Mouse (Mus musculus) effector memory CD4-positive, alpha-beta T cell, adult 5 months (primary cell): ENCODE results near the gene Gm17622. TPM values are rescaled to one million over a fixed set of nuclear protein-coding genes. Genes with fewer than 3 reads are reported as not detected.

Experiments used
- polyA plus RNA-seq: library from polyadenylated mRNA; unstranded; fragments of 100-300 nt; shearing (Covaris generic); gene quantifications from one replicate; pipeline ENCODE4 v1.2.1, GENCODE M21; 2017

The Gm17622 gene
- not detected for polyA plus RNA-seq

DNA sequence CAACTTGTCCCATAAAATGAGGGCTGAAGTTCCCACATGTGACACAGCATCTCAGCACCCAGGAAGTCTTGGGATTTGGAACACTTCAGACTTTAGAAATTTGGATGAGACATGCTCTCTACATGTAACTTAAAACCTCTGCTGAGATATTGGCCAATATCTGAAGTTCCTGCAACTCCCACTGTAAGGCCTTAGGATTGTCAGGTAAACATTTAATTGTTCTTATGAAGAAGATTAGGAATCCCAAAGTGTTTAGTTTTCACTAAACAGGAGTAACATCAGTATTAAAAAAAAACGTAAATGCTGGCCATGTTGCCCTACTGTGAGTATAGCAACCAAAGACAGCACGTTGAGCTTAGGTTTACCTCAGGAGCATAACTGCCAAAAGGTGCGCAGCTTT lies at the start of gene Gm17622:
TSS of gene Gm17622 (plus strand) at position 301 of the 400 bp plus-strand sequence.

DNA sequence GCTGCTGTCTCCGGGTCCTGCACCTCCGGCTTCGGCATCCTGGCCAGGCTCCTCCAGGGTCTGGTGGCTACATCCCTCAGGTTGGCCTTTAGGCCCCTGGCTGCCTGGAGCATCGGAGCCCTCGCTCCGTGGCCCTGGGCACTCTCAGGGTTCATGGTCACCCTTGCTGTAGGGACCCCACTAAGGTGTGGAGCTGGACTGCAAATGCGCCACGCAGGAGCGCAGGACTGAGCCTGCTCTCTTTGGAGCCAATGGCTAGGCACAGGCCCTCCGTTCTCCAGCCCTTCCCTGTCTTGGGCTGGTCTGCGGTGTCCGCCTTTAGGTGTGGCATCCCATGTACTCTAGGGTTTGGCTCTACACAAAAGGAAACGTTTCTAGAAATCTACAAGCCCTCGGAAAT lies 19.6 kb upstream of the Gm17622 start, which contains the start of gene Ankdd1b:
TSS of gene Ankdd1b (minus strand) at position 242 of the 400 bp plus-strand sequence.

Other genes starting within 250 kb of the Gm17622 start
- gene Poc5, start 102.4 kb upstream of the Gm17622 start, polyA plus RNA-seq, result 20.2 TPM
- gene Ankdd1b, start 19.5 kb upstream of the Gm17622 start, polyA plus RNA-seq, result not detected
- 12.3 TPM for gene Polk, start 51.8 kb downstream of the Gm17622 start, polyA plus RNA-seq
- 47.4 TPM for gene Col4a3bp, start 51.9 kb downstream of the Gm17622 start, polyA plus RNA-seq
- 159 TPM for gene Hmgcr, start 180.2 kb downstream of the Gm17622 start, polyA plus RNA-seq